Mouse (Mus musculus) embryonic facial prominence, embryonic 14.5 days (tissue): ENCODE results near the gene Sbds. TPM values are rescaled to one million over a fixed set of nuclear protein-coding genes. Genes with fewer than 3 reads are reported as not detected.
"Not testable (repeated sequence)": the region's sequence is repeated elsewhere in the genome, so short reads cannot be mapped to it uniquely, and the experiment has no call there.

Source experiments
- ATAC-seq: fragments of 200-750 bp; cut with Nextera tagmentation; 2 replicates; pipeline ENCODE4 v1.8.0; 2017; ENCODE audit warnings: low read depth, moderate number of reproducible peaks, moderate TSS enrichment
- DNase-seq: peaks from one replicate; pipeline ENCODE4 v3.0.0-alpha.2; 2015; ENCODE audit warnings: low spot score
- H3K27ac ChIP-seq: fragments of 300-500 bp; sonication (generic); replicated peaks from 2 replicates; pipeline ENCODE4 v1.5.1; 2014; ENCODE audit warnings: low read depth, mild to moderate bottlenecking, low read length, moderate library complexity
- H3K27me3 ChIP-seq: fragments of 300-500 bp; sonication (generic); replicated peaks from 2 replicates; pipeline ENCODE4 v1.6.1; 2014; ENCODE audit warnings: low read length; ENCODE audit not compliant: control insufficient read depth, insufficient read depth
- H3K36me3 ChIP-seq: fragments of 300-500 bp; sonication (generic); 2 replicates; pipeline ENCODE4 v1.6.1; 2014; ENCODE audit warnings: low read length, mixed read lengths; ENCODE audit not compliant: control insufficient read depth, insufficient read depth
- H3K4me1 ChIP-seq: fragments of 300-500 bp; sonication (generic); 2 replicates; pipeline ENCODE4 v1.6.1; 2014; ENCODE audit warnings: antibody characterized with exemption, low read length; ENCODE audit not compliant: control insufficient read depth, insufficient read depth
- H3K4me2 ChIP-seq: fragments of 300-500 bp; sonication (generic); 2 replicates; pipeline ENCODE4 v1.6.1; 2014; ENCODE audit warnings: low read depth, mild to moderate bottlenecking, low read length, moderate library complexity, mixed read lengths
- H3K4me3 ChIP-seq: fragments of 300-500 bp; sonication (generic); 2 replicates; pipeline ENCODE4 v1.5.1; 2014; ENCODE audit warnings: low read depth, mild to moderate bottlenecking, low read length
- H3K9ac ChIP-seq: fragments of 300-500 bp; sonication (generic); 2 replicates; pipeline ENCODE4 v1.6.1; 2014; ENCODE audit warnings: low read depth, mild to moderate bottlenecking, low read length, moderate library complexity, mixed read lengths
- H3K9me3 ChIP-seq: fragments of 300-500 bp; sonication (generic); 2 replicates; pipeline ENCODE4 v1.6.1; 2016; ENCODE audit warnings: low read length; ENCODE audit not compliant: control insufficient read depth
- WGBS: fragments of 180-500 bp; shearing (Covaris S2); extraction: QIAGEN DNeasy Blood & Tissue Kit; methylation state at CpG from one replicate; pipeline ENCODE4 v1.1.7; 2014; 5-methylcytosine and 5-hydroxymethylcytosine counted together
- polyA plus RNA-seq: library from polyadenylated mRNA; unstranded; fragments of >200 nt; fragmentation: Nextera tagmentation; extraction: Ambion mirVana; gene quantifications from 2 replicates; pipeline ENCODE4 v1.2.1, GENCODE M21; 2014

Sbds gene
- polyA plus RNA-seq, 1 experiment from 2014 or later, result 54.3 TPM

DNA sequence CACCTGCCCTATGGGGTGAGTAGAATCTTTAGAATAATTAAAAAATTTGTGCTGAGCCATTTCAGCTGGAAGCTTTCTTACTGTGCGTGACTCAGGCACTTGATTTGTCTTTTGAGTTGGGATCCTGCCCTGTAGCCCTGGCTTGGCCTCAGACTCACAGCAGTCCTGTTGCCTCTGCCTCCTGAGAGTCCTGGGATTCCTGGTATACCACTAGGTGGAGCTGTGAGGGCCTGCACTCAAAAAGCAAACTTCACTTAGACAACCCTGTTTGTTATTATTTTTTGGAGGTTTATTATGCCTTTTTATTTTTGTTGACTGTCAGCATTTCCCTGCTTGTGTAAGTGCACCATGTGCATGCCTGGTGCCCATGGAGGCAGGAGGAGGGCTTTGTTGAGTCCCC, 12.0 kb upstream of the Sbds start:
- Histone ChIP-seq H3K27me3 (no peaks in the 10 kb centered on the region), H3K27ac (no peak overlapping the region), H3K4me3 (no peak overlapping the region), H3K36me3 (peaks cover 61% of the 10 kb centered on the region), H3K9ac (no peak overlapping the region), H3K4me1 (no peaks in the 10 kb centered on the region), H3K9me3 (no peaks in the 10 kb centered on the region), H3K4me2 (no peak overlapping the region)
- 86% methylated on average over 1 of the region's 1 CpGs for WGBS
- no peak for ATAC-seq
- peak; percentile 10 for DNase-seq

GRCm38 (mm10) chr5:130266651-130267050, 11.3 kb upstream of the Sbds start:
- Histone ChIP-seq H3K27ac (no peak overlapping the region), H3K4me3 (no peak overlapping the region), H3K4me2 (no peak overlapping the region), H3K27me3 (no peaks in the 10 kb centered on the region), H3K36me3 (peaks cover 54% of the 10 kb centered on the region), H3K4me1 (no peaks in the 10 kb centered on the region), H3K9ac (no peak overlapping the region), H3K9me3 (no peaks in the 10 kb centered on the region)
- 86% methylated on average over 7 of the region's 7 CpGs for WGBS
- DNase-seq (no peak), ATAC-seq (no peak)

DNA sequence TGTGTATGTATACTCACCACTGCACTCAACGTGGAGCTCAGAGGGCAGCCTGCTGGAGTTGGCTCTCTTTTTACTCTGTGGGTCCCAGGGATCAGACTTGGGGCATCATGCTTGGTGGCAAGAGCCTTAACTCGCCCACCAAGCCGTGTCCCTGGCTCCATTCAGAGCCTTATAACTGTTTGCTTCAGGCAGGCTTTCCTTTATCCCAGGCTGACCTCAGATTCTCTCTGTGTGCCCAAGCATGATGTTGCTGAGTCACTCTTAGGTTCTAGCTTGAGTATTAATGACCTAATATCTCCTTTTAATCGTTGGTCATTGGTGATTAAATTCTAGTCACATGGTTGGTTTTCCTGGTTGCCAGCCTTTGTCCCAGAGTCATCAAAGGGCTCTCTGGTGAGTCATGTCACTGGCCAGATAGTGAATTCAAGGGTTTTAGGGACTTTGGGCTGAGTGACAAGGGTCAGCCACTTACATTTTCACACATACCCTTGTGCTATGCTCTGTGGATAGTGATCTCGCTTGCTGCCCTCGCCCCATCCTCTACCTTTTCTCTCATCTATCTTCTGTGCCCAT, 9.2 kb upstream of the Sbds start:
- Histone ChIP-seq H3K4me1 (no peaks in the 10 kb centered on the region), H3K9me3 (no peaks in the 10 kb centered on the region), H3K27me3 (no peaks in the 10 kb centered on the region), H3K9ac (no peak overlapping the region; the same call in 1 of the 2 replicates), H3K27ac (no peak overlapping the region), H3K4me2 (no peak overlapping the region), H3K4me3 (no peak overlapping the region), H3K36me3 (peaks cover 38% of the 10 kb centered on the region)
- WGBS, result 92% methylated on average over 6 of the region's 6 CpGs
- no peak for DNase-seq
- no peak for ATAC-seq

DNA sequence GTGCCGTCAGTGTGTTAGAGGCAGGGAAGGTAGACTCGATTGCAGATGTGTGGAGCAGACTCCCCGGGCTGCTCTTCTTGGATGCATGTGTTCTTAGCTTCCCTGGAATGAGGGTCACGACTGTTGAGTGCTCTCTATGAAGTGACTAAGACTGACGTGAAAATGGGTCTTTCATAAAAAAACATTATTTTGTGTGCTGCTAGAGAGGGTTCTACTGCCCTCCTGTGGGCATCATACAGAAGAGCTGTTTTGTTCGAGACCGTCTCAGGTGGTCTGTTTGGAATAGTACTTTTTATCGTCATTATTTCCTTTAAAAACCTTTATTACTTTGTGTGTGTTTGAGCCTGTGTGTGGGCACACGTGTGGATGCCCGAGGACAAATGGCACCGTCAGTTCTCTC, 8.1 kb upstream of the Sbds start:
- no peaks in the 10 kb centered on the region for H3K9me3 ChIP-seq
- H3K4me1 ChIP-seq, result no peaks in the 10 kb centered on the region
- H3K27ac ChIP-seq, result no peak overlapping the region
- 69% methylated on average over 11 of the region's 11 CpGs for WGBS
- H3K36me3 ChIP-seq, result peaks cover 30% of the 10 kb centered on the region
- H3K4me2 ChIP-seq, result no peak overlapping the region
- no peak overlapping the region for H3K9ac ChIP-seq
- DNase-seq (no peak), ATAC-seq (no peak)
- no peak overlapping the region for H3K4me3 ChIP-seq
- H3K27me3 ChIP-seq, result no peaks in the 10 kb centered on the region

DNA sequence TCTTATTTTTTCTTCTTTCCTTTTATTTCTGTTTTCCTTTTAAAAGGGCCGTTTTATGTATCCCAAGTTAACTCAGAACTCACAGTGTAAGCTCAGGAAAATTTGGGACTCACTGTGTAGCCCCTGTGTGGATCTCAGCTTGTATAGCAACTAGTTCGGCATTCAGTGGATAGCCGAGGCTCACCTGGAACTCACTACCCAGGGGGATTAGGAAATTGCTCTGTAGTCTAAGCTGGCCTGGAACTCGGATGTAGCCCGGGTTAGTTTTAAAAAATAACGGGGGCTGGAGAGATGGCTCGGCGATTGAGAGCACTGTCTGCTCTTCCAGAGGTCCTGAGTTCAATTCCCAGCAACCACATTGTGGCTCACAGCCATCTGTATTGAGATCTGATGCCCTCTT, 2.0 kb upstream of the Sbds start:
- peak; percentile 4 for DNase-seq
- peaks cover 6% of the 10 kb centered on the region; the same call in 1 of the 2 replicates for H3K4me1 ChIP-seq
- peak overlapping the region; percentile 73 for H3K4me3 ChIP-seq
- peak overlapping the region; percentile 80 for H3K27ac ChIP-seq
- no peaks in the 10 kb centered on the region for H3K27me3 ChIP-seq
- WGBS, result 5% methylated on average over 8 of the region's 8 CpGs
- peaks cover 13% of the 10 kb centered on the region for H3K36me3 ChIP-seq
- peak overlapping the region; percentile 85 for H3K4me2 ChIP-seq
- no peaks in the 10 kb centered on the region for H3K9me3 ChIP-seq
- H3K9ac ChIP-seq, result peak overlapping the region; percentile 79
- ATAC-seq, result no peak

GRCm38 (mm10) chr5:130256678-130257271, 1.4 kb upstream of the Sbds start:
- Histone ChIP-seq H3K4me2 (peak overlapping the region; percentile 85), H3K9ac (peak overlapping the region; percentile 79), H3K9me3 (no peaks in the 10 kb centered on the region), H3K27me3 (no peaks in the 10 kb centered on the region), H3K36me3 (peaks cover 18% of the 10 kb centered on the region), H3K4me3 (peak overlapping the region; percentile 73), H3K27ac (peak overlapping the region; percentile 80), H3K4me1 (peaks cover 6% of the 10 kb centered on the region; the same call in 1 of the 2 replicates)
- DNase-seq (peak; percentile 99), ATAC-seq (peak; percentile 97)
- under 1% methylated on average over 25 of the region's 25 CpGs for WGBS

DNA sequence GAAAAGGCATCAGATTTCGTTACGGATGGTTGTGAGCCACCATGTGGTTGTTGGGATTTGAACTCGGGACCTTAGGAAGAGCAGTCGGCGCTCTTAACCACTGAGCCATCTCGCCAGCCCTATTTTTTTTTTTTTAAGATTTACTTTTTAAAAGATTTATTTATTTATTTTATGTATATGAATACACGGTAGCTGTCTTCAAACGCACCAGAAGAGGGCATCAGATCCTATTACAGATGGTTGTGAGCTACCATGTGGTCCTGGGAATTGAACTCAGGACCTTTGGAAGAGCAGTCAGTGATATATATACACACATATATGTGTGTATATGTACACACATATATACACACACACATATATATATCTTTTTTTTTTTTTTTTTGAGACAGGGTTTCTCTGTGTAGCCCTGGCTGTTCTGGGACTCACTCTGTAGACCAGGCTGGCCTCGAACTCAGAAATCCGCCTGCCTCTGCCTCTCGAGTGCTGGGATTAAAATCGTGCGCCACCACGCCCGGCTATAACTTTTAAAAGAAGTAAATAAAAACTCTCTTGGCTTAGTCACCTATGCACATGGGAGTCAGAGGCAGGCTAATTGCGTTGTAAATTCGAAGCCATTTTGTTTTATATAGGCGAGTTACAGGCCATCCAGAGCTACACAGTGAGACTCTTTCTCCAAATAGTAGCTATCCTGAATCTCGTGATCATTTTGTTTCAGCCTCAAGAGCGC, 632 bp upstream of the Sbds start:
- H3K9me3 ChIP-seq, H3K27me3 ChIP-seq, ATAC-seq, H3K4me1 ChIP-seq: not testable (repeated sequence)
- Histone ChIP-seq H3K9ac (peak overlapping the region; percentile 46), H3K36me3 (peaks cover 25% of the 10 kb centered on the region), H3K27ac (peak overlapping the region; percentile 74), H3K4me2 (peak overlapping the region; percentile 85), H3K4me3 (peak overlapping the region; percentile 81)
- DNase-seq, result peak; percentile 6
- 36% methylated on average over 20 of the region's 20 CpGs for WGBS

GRCm38 (mm10) chr5:130254164-130255016, 940 bp downstream of the Sbds start:
- 19% methylated on average over 19 of the region's 19 CpGs for WGBS
- no peaks in the 10 kb centered on the region for H3K27me3 ChIP-seq
- no peaks in the 10 kb centered on the region for H3K9me3 ChIP-seq
- peaks cover 38% of the 10 kb centered on the region for H3K36me3 ChIP-seq
- peak overlapping the region; percentile 85 for H3K4me2 ChIP-seq
- no peak for ATAC-seq
- peak overlapping the region; percentile 84 for H3K27ac ChIP-seq
- peak; percentile 76 for DNase-seq
- H3K9ac ChIP-seq, result peak overlapping the region; percentile 85
- H3K4me3 ChIP-seq, result peak overlapping the region; percentile 81
- H3K4me1 ChIP-seq, result peaks cover 6% of the 10 kb centered on the region; the same call in 1 of the 2 replicates
